Mouse (Mus musculus) layer of hippocampus, adult 18-20 months (tissue): Measurements from ENCODE around the gene Qrsl1. TPM values are rescaled to one million over a fixed set of nuclear protein-coding genes. Genes with fewer than 3 reads are reported as not detected.
"Not testable (repeated sequence)": the region's sequence is repeated elsewhere in the genome, so short reads cannot be mapped to it uniquely, and the experiment has no call there.

Experiments used
- DNase-seq, 2 experiments: peaks; one replicate each; pipeline ENCODE4 v3.0.0; 2022; ENCODE audit warnings: low spot score in 2 of 2
- long read RNA-seq: library from polyadenylated mRNA; stranded (forward); transcript quantifications from one replicate; pipeline ENCODE4 v2.0.0, GENCODE M21; 2021
- total RNA-seq, 2 experiments: library from RNA; stranded (reverse); gene quantifications; 2 replicates each; pipeline ENCODE4 v1.2.3; 2021

The Qrsl1 gene
- 10 to 100 TPM; 13.8 to 14.4 TPM for total RNA-seq
- long read RNA-seq, transcript Qrsl1-201 (11 exons, 1,981 nt): major isoform, 7 of 9 reads
- long read RNA-seq, partial matches to known transcripts: 0 of 9 reads
- long read RNA-seq, other reads (novel, unspliced or antisense): 1 of 9 reads

DNA sequence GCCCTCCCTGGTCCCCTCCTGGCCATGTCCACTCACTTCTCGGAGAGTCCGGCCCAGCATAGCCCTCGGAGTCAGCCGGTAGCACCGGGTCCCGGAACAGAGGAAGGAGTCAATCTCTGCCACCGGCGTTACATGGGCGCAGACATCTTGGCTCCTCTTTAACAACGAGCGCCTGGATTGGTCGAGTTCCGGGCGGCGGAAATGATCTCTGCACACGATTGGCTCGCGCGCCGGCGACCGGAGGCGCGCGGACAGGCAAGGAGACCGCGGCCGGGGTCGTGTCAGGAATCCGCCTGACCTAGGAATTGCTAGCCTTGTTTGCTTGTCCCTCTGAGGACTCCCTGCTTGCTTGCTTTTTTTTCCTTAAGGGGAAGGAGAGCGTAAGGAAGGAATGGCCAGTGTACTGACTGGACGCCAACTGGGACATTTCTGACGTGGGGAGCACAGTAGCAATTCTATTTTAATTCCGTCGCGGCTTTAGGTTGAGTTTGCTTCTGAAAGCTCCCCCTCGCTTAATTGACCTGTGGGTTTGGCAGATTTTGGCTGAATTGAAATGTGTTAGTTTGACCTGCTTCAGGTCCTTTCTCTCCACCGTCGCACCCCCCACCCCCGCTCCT, at the start of gene Qrsl1, which contains the start of gene Rtn4ip1:
Qrsl1 (minus strand) TSS at position 168 of the 617 bp plus-strand sequence.
Rtn4ip1 (plus strand) TSS at position 230 of the 617 bp plus-strand sequence.
- peak; percentile 90 to 97 for DNase-seq

DNA sequence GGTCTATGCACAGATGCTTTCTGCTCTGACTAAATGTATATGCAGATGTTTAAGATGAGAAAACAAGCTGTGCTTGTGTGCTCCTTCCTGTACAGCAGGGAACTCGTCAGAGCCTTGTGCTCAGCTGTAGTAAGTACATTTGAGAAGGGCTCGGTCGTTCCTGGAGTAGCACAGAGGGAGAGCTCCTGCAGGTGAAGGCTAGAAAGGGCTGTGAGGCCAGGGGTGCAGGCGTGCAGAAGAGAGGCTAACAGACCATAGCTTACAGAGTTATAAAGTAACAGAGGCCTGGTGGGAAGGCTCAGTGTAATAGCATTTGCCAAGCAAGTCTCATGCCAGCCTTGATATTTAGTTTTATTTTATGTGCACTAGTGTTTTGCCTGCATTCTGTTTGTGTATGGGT, 43.9 kb upstream of the Qrsl1 start:
- no peak for DNase-seq

DNA sequence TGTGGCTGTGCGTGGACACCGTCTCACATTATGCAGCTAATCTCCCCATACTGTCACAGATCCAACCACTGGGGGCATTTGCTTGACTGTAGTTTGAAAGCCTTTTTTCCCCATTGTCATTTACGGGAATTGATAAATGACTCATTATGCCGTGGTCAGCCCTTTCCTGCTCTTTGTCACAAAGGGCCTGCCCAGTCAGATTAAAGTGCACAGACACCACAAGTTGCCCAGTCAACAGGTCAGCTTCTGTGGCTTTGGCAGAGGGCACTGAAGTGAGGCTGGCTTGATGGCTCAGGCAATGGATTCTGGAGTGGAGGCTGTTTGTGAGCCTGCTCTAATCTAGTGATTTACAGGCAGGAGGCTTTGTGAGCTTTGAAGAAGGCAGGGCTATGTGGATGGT, 42.2 kb upstream of the Qrsl1 start:
- DNase-seq: no peak

DNA sequence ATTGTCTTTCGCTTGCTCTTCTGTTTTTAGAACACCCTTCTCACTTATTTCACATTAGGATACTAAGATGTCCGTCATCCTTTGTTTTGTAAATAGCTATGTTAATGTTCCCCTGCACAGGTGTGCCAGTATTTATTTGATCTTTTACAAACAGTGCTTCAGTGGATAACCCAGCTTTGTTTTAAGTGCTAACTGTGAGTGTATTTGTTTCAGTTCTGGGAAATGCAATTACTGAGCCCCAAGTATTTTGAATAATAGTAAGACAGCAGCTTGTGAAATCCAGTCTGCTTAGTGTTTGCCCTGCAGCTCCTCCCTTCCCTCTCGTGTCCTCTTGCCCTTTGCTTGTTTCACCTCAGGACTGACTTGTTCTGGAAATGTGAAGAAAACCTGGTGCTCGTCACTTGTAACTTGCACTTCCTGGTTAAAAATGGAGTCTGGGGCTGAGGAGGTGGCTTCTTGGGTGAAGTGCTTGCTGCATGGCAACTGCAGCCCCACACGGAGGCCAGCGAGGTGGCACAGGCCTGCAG, 37.7 kb upstream of the Qrsl1 start:
- no peak for DNase-seq

DNA sequence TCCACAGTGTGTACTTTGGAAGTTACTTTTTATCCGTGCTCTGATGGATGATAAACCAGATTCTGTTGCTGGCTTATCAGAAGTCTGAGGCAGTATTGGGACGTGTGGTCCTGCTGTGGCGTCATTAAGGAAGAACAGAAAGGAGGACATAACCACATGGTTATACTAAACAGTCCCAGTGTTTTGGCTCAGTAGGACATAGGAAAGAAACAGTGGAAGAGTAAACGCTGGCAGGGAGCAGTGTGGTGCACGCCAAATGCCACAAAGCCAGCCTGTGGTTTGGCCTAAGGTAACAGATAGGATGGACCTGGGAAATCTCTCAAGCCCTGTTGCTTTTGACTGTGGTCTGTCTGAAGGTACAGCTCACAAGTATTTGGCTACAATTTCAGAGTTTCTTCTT, 27.1 kb upstream of the Qrsl1 start:
- DNase-seq: no peak

DNA sequence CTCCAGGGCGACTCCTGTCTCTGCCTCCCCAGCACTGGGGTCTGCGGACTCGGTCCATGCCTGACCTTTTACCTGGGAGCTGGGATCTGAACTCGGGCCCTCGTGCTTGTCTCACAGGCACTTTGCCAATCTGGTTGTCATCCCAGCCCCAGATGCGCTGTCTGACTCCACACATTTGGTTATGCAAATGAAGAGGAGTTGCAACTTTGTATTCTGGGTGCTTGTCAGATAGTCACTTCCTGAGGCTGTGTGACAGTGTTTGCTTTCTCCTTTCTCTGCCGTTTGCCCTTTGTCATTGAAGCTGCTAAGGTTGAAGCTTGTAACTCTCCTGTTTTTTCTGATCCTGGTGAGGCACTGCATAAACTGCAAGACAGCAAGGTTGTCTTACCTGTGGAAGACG, 26.2 kb upstream of the Qrsl1 start:
- DNase-seq: peak in 1 of 2 experiments; percentile 7

DNA sequence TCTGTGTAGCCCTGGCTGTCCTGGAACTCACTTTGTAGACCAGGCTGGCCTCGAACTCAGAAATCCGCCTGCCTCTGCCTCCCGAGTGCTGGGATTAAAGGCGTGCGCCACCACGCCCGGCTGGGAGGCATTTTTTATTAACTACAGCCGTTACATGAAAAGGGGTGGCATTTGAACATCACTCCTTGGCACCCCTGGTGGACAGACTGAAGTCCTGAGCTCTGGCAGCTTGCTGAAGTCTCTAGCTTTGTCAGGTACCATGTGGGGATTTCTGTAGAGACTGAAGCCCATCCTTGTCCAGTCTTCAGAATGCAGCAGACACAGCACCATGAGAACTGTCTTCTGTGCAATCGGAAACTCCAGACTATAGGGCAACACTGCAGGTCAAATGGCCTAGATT, 24.2 kb upstream of the Qrsl1 start:
- not testable (repeated sequence) for DNase-seq

DNA sequence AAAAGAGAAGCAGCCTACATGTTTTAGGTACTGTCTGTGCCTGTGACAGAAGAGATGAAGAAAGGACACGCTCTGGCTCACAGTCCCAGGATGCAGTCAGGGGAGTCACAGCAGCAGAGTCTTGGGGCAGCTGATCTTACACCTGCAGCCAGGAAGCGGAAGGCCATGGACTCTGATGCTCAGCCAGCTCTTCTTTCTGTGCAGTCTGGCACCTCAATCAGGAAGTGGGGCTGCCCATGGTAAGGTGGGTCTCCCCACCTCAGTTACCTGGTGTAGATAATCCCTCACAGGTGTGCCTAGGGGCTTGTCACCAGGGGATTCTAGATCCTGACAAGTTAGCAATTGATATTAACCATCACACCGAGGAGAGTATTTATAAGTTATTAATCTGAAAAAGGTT, 21.6 kb upstream of the Qrsl1 start:
- DNase-seq: no peak

DNA sequence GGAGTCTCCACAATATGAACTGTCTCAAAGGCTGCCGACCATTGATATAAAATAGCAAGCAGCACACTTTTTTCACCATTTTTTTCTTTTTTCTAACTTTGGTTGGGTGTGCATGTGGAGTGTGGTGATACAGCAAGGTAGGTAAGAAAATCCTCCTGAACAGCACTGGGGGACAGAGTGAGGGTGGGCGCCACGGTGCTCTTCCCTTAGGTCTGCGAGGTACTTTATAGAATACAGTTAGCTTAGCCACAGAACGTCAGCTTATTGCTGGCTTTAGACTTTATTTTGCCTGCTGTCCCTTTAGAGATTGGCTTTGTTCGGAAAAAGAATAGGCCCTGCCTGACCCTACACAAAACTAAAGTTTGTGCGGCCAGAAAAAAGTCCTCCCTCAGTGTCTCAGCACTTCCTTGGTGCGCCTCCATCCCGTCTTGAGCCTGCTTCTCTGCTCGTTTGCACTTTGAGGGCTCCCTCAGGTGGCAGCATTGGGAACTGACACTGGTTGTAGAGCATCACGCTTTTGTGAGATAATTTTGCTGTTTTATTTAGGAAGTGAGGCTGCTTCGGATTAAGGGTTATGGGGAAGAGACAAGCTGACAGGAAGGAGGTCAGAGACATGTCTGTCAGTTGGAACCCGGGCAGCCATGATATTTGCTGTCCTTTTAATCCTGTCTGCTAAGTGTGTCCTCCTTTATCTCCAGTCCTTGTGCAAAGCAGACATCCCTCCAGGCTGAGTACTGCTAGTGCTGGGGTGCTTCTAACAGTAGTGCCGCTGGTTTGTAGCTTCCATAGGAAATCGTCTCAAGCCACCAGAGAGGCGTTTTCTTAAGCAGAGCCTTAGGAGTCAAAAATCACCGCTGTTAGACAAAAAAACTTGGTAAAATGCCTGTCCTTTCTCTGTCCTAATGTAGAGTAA, 17.4 kb upstream of the Qrsl1 start:
- peak; percentile 54 to 85 for DNase-seq

DNA sequence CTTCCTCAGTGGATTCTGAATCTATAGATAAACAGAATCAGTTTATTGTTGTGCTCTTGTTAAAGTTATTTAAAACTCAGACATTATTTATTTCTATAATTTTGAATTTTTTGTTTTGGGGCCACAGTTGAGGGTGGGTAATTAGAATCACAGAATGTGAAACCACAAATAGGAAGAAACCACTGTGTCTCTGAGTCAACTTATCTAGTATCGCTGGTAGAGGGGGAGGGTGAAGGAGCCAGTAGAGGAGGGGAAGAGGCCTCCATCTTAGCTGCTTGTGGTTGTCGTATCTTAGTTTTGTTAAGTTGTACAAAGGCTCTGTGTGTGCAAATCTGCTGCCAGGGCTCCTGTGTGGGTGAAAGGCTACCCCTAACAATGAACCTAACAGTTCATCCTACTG, 15.2 kb upstream of the Qrsl1 start:
- DNase-seq: no peak

DNA sequence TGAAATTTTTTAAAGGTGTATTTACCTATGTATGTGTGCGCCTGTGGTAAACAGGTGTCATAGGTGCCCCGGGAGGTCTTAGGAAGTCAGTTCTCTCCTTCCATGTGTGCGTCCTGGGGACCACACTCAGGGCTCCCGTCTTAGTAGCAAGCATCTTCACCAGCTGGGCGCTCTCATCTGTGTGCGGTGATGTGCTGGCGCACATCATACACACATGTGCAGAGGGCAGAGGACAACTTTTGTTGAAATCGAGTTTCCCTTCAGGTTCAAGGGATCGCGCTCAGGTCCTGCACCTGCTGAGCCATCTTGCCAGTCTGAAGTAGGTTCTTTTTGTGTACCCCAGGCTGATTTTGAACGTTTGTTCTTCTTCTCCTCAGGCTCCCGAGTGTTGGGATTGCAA, 14.6 kb upstream of the Qrsl1 start:
- DNase-seq: no peak

DNA sequence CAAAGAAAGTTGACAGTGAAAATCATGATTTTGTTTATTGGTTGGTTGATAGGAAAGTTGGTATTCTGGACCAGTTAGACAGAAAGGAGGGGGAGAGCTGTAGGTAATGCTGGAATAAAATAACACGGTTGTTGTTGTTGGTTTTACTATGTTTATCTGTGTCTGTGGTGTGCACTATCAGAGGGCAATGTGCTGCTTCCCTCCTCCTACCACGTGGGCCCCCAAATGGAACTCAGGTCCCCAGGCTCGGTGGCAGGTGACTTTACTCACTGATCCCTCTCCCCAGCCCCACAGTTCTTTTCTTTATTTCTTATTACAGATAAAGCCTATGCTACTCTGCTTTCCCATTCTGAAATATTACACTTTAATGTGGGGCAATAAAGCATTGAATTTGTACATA, 10.7 kb upstream of the Qrsl1 start:
- no peak for DNase-seq

DNA sequence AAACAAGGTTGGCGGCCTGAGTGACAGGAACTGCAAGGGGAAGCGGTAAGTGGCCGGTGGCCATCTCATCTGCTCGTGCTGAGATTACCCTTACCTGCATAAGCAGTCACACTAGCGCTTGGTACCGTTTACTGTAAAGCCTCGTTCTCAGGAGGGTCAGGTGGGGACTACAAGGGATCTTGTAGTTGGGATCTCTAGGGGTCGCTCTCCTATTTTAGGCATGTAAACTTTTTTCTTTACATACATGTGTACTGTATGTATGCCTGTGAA, 9.3 kb upstream of the Qrsl1 start:
- no peak for DNase-seq

DNA sequence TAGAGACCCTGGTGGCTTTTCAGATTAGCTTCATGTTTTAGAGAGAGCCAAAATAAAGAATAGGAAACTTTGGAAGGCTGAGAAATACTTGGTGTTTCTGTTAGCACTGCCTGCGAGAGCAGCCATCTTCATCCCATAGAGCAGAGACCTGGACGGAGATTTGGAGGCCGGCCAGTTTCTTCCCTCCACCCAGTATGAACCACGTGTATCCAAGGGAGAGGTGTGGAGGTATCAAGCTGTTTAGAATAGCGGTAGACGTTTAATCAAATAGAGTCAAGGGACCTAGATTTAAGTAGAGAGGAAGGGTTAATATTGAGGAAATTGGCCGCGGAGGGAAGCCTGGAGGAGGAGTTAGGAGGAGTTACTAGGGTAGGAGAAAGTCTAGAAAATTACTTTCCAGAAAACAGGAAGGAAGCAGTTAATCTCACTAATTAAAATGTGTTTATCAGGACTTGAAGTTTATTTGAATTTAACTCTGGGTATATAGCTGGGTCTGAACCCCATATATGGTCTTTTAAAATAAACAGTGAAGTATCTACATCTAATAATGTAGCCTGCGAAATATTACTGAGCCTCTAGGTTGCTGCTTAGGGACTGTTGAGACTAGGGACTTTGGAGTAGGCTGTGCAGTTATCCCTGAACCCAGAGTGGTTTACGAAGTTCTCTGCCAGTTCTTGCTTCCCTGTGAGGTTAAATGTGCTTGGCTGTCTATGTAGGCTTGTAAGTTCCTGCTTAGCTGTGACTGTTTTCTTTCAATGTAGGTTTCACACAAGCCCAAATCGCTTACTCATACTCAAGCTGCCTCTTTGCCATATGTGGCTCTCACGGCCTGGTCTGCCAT, 8.7 kb upstream of the Qrsl1 start:
- DNase-seq: no peak

DNA sequence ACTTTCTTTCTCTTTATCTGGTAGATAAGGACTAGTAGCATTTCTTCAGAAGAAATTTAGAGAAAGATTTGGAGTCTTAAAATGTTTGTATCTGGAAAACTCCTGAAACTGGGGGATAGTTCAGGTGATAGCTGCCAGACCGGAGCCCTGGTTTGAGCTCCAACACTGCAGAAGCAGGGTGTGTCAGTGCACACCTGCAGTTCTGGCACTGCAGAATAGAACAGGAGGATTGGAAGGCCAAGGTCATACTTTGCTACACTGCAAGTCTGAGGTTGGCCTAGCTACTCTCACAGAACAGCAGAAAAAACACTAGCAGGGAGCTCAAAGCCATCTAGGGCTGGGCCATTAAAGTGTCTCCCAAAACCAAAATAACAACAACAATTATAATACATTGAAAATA, 3.0 kb upstream of the Qrsl1 start:
- no peak for DNase-seq

DNA sequence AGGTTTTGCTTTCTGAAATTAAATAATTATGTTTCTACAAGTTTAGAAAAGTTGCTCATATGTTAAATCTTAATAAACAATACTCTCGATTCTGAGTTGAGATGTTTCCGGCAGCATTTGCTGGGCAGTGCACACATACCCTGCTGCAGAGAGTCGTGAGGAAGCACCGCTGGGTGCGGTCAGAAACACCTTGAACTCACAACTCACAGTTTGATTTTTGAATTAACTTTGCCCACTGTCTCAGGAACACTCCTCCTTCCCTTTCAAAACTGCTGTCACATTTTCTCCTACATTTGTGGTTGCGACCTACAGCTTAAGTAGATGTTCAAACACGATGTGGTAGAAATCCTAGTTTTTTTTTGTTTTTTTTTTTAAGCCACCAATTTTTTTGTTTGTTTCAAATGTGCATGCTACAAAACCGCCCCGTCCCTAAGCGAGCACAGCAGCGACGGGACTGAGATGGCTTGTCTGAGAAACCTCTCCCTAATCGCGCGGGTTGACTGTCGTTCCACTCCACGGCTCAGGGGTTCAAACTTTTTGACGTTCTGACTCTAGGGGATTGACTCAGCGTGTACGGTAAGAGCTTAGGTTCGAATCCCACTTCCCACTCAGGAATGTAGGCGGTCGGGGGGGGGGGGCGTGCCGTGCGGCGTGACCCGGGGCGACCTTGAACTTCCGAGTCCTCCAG, 518 bp downstream of the Qrsl1 start:
- DNase-seq: no peak

DNA sequence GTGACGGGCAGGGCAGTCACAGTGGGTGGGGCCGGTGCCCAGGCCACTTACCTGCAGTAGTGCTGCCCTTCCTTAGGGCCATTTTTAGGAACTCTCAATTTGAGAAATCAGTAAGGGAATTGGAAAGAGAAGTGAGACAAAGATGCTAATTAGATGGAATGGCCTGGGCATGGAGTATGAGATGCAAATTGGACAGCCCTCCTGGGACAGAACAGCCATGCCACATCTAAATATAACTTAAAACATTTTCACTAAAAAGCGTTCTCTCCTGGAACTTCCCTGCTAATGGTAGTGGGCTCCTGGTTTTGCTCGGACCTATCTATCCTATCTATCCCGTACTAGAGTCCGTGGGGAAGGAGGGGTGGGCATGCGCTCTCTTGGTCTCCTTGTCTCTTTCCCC, 3.3 kb downstream of the Qrsl1 start:
- DNase-seq: no peak

DNA sequence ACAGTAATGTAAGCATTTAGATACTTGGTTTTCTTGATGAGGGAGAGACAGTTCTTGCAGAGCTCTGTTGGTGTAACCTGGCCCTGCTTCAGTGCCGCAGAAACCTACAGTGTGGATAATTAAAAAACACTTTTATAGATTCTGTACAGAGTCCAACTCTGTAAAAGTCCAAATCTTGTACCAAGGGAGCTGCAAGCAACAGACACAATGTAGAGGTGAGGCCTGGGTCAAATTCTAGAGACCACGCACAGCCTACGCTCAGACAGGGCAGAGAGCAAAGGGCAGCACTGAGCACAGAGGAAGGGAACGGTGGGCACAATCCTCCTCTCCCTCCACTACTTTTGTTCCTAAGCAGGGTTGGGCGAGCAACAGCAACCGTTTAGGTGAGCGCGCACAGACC, 5.5 kb downstream of the Qrsl1 start:
- no peak for DNase-seq

DNA sequence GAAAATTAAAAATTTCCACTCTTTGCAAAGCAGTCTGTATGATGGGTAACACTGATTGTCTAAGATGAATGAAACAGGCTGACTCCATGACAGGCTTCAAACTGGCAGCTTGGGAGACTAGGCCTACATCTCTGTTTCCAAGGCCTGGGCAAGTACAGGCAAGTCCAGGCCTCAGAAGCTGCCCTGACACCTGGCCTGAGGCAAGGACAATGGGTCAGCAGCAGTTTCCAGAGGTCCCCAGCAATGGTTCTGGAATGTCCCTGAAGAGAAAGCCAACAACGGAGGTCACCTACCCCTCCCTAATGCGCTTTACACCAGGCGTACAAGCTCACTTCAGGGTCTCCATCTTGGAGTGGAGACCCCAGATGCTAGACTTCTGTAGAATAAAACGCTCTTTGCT, 8.6 kb downstream of the Qrsl1 start:
- DNase-seq: no peak

DNA sequence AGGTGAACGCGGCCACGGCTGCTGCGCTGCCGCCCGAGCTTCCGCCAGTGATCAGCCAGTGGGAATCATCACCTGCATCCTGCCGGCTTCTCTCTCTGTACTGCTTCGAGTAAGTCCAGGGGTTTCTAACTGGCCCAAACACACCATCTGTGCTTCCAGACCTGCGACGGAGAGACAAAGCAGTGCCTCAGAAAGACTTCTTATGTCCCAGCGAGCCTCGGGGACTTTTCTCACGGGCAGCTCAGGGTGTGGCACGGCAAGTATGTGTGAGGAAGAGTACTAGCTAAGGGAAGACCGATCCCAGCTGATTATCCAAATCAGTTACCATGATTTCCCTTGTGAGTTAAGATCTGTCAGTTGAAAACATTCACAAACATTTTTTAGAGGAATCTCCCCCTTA, 12.6 kb downstream of the Qrsl1 start:
- no peak for DNase-seq

DNA sequence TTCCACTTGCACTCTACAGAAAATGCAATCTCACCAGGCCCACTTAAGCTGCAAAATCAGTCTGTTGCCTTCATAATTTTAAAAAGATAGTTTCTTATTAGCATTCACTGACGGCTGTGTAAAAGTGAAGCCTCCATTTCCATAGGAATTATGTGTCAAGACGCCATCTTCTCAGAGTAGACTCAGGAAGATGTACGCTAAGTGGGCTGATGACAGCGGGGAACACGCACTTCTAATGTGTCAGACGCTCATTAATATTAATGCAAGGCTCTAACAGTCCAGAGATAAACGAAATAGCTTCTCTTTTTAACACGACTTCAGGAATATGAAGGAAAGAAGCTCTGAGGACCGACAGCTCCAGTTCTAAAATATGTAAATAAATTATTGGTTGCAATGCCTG, 13.9 kb downstream of the Qrsl1 start:
- peak in 1 of 2 experiments; percentile 5 for DNase-seq
